In genomic region chr12:107755820-107756517, GRCm38 (mm10) we compare ENCODE assay signal across 15 mouse cellular contexts.
DNase-seq lines count a peak whose midpoint lies in the region; ATAC-seq lines count a peak whose summit lies in the region.
"Had no signal": no experiment of that assay in that cellular context is flagged by ENCODE, and none has a peak within 500 bp of the region (broad histone marks: within the 10 kb centered on the region; RNA-seq: fewer than 3 reads in every experiment).

No protein-coding gene starts in this region.

- H3K4me1 ChIP-seq in kidney, embryonic 15.5 days, result peaks cover 44% of the 10 kb centered on the region
- H3K4me1 ChIP-seq in neural tube, embryonic 15.5 days, result 0 out of 2 replicates have a peak, but pooled peaks cover 3% of the 10 kb centered on the region

- H3K27ac ChIP-seq in kidney, embryonic 15.5 days, result no peak overlapping the region
- no peak overlapping the region for H3K27ac ChIP-seq in neural tube, embryonic 15.5 days (replicated peaks)
- H3K27ac ChIP-seq: hindbrain, embryonic 14.5 days; kidney, postnatal 0 days had no signal

- H3K27me3 ChIP-seq in kidney, embryonic 15.5 days, result no peaks in the 10 kb centered on the region
- H3K27me3 ChIP-seq in neural tube, embryonic 15.5 days (replicated peaks), result no peaks in the 10 kb centered on the region

- WGBS in kidney, embryonic 15.5 days, result 80% methylated on average over 13 of the region's 13 CpGs
- WGBS in neural tube, embryonic 15.5 days, result 92% methylated on average over 13 of the region's 13 CpGs

- H3K4me3 ChIP-seq in kidney, embryonic 15.5 days (replicated peaks), result no peak overlapping the region
- no peak overlapping the region for H3K4me3 ChIP-seq in neural tube, embryonic 15.5 days (replicated peaks)

- intact Hi-C loops in heart, postnatal 14 days (cut with DNase I), result no loop called here

- no peak overlapping the region for H3K4me2 ChIP-seq in kidney, embryonic 15.5 days
- no peak overlapping the region for H3K4me2 ChIP-seq in neural tube, embryonic 15.5 days
- H3K4me2 ChIP-seq: hindbrain, embryonic 14.5 days had no signal

- ATAC-seq in kidney, embryonic 15.5 days (replicated peaks; ENCODE audit: low FRiP score), result no peak
- no peak for ATAC-seq in neural tube, embryonic 15.5 days (ENCODE audit: low FRiP score)
- ATAC-seq: CD4-positive, CD25-positive, alpha-beta regulatory T cell, adult 4 months had no signal

- no peaks in the 10 kb centered on the region for H3K9me3 ChIP-seq in kidney, embryonic 15.5 days (replicated peaks)
- no peaks in the 10 kb centered on the region for H3K9me3 ChIP-seq in neural tube, embryonic 15.5 days (replicated peaks)

- H3K9ac ChIP-seq in kidney, embryonic 15.5 days, result no peak overlapping the region; the same call in 1 of the 2 replicates
- H3K9ac ChIP-seq in neural tube, embryonic 15.5 days (replicated peaks), result no peak overlapping the region
- H3K9ac ChIP-seq: hindbrain, embryonic 14.5 days had no signal

- peak; percentile 64 for DNase-seq in gastrocnemius, postnatal 25 days
- DNase-seq in gastrocnemius, adult 8-10 months (ENCODE audit: low spot score in 2 of 2), result no peak
- DNase-seq in urinary bladder, adult 18-20 months (ENCODE audit: low spot score in 2 of 2), result peak; percentile 19 to 63
- no peak for DNase-seq in urinary bladder, postnatal 4 days (ENCODE audit: low spot score in 2 of 2)
- peak; percentile 26 to 43 for DNase-seq in heart, postnatal 14 days
- peak; percentile 26 for DNase-seq in urinary bladder, postnatal 25 days (ENCODE audit: low spot score)
- DNase-seq: cerebellum, adult 11 months; layer of hippocampus, adult 9-11 months; right cerebral cortex, postnatal 14 days; thymus, postnatal 14 days had no signal

- H3K36me3 ChIP-seq in kidney, embryonic 15.5 days, result no peaks in the 10 kb centered on the region
- no peaks in the 10 kb centered on the region for H3K36me3 ChIP-seq in neural tube, embryonic 15.5 days

Comparison
In these comparisons a context has a peak if more than half of its experiments do, and no peak if none do; other contexts are left out.
1. DNase-seq: peak in gastrocnemius, postnatal 25 days (single experiment), urinary bladder, adult 18-20 months (2 of 2), heart, postnatal 14 days (2 of 2) and urinary bladder, postnatal 25 days (single experiment); none in gastrocnemius, adult 8-10 months (0 of 2) and urinary bladder, postnatal 4 days (0 of 2).